Mouse (Mus musculus): Measurements from ENCODE around the gene Hoxc5. TPM values are rescaled to one million over a fixed set of nuclear protein-coding genes. Genes with fewer than 3 reads are reported as not detected.

Hoxc5 gene
- polyA plus RNA-seq, 1 experiment from 2014 or later, result not detected

GRCm38 (mm10) chr15:103039609-103040008, 72.4 kb downstream of the Hoxc5 start:
- WGBS, result 2% methylated on average over 3 of the region's 3 CpGs
- Histone ChIP-seq H3K36me3 (ENCODE audit: poor library complexity, severe bottlenecking) (no peaks in the 10 kb centered on the region), H3K4me2 (no peak overlapping the region), H3K27ac (no peak overlapping the region), H3K9me3 (replicated peaks) (no peaks in the 10 kb centered on the region), H3K27me3 (peaks cover 100% of the 10 kb centered on the region), H3K9ac (no peak overlapping the region), H3K4me3 (no peak overlapping the region), H3K4me1 (no peaks in the 10 kb centered on the region)
- ATAC-seq, result no peak

GRCm38 (mm10) chr15:103040601-103041000, 73.4 kb downstream of the Hoxc5 start:
- no peaks in the 10 kb centered on the region for H3K9me3 ChIP-seq (replicated peaks)
- peaks cover 100% of the 10 kb centered on the region for H3K27me3 ChIP-seq
- H3K4me3 ChIP-seq, result no peak overlapping the region
- 2% methylated on average over 12 of the region's 12 CpGs for WGBS
- no peaks in the 10 kb centered on the region for H3K4me1 ChIP-seq
- no peak overlapping the region for H3K4me2 ChIP-seq
- ATAC-seq, result no peak
- H3K27ac ChIP-seq, result no peak overlapping the region
- no peaks in the 10 kb centered on the region for H3K36me3 ChIP-seq (ENCODE audit: poor library complexity, severe bottlenecking)
- H3K9ac ChIP-seq, result no peak overlapping the region

GRCm38 (mm10) chr15:103041613-103042012, 74.4 kb downstream of the Hoxc5 start:
- Histone ChIP-seq H3K27ac (no peak overlapping the region), H3K4me1 (no peaks in the 10 kb centered on the region), H3K9me3 (replicated peaks) (no peaks in the 10 kb centered on the region), H3K4me3 (no peak overlapping the region), H3K27me3 (peaks cover 98% of the 10 kb centered on the region), H3K36me3 (ENCODE audit: poor library complexity, severe bottlenecking) (no peaks in the 10 kb centered on the region), H3K4me2 (no peak overlapping the region), H3K9ac (no peak overlapping the region)
- 7% methylated on average over 5 of the region's 5 CpGs for WGBS
- no peak for ATAC-seq

GRCm38 (mm10) chr15:103042209-103042608, 75.0 kb downstream of the Hoxc5 start:
- WGBS, result 0% methylated on average over 1 of the region's 1 CpGs
- no peak overlapping the region for H3K9ac ChIP-seq
- no peak overlapping the region for H3K4me3 ChIP-seq
- no peak overlapping the region for H3K4me2 ChIP-seq
- H3K9me3 ChIP-seq (replicated peaks), result no peaks in the 10 kb centered on the region
- no peaks in the 10 kb centered on the region for H3K4me1 ChIP-seq
- peaks cover 97% of the 10 kb centered on the region for H3K27me3 ChIP-seq
- no peaks in the 10 kb centered on the region for H3K36me3 ChIP-seq (ENCODE audit: poor library complexity, severe bottlenecking)
- no peak for ATAC-seq
- H3K27ac ChIP-seq, result no peak overlapping the region

GRCm38 (mm10) chr15:103051670-103052069, 84.4 kb downstream of the Hoxc5 start:
- H3K4me3 ChIP-seq, result no peak overlapping the region
- no peaks in the 10 kb centered on the region for H3K4me1 ChIP-seq
- H3K27ac ChIP-seq, result no peak overlapping the region
- H3K4me2 ChIP-seq, result no peak overlapping the region
- 83% methylated on average over 2 of the region's 2 CpGs for WGBS
- no peaks in the 10 kb centered on the region for H3K9me3 ChIP-seq (replicated peaks)
- no peaks in the 10 kb centered on the region for H3K36me3 ChIP-seq (ENCODE audit: poor library complexity, severe bottlenecking)
- no peak for ATAC-seq
- peaks cover 96% of the 10 kb centered on the region for H3K27me3 ChIP-seq
- no peak overlapping the region for H3K9ac ChIP-seq

- H3K9ac ChIP-seq, result no peak overlapping the region
- no peaks in the 10 kb centered on the region for H3K9me3 ChIP-seq (replicated peaks)
- no peak overlapping the region for H3K4me3 ChIP-seq
- H3K4me2 ChIP-seq, result no peak overlapping the region
- no peaks in the 10 kb centered on the region for H3K4me1 ChIP-seq
- H3K36me3 ChIP-seq (ENCODE audit: poor library complexity, severe bottlenecking), result no peaks in the 10 kb centered on the region
- no peak overlapping the region for H3K27ac ChIP-seq
- peaks cover 95% of the 10 kb centered on the region for H3K27me3 ChIP-seq
- no peak for ATAC-seq
Measured at GRCm38 (mm10) chr15:103053210-103053609, 86.0 kb downstream of the Hoxc5 start.

GRCm38 (mm10) chr15:103056396-103056795, 89.2 kb downstream of the Hoxc5 start:
- ATAC-seq, result no peak
- no peaks in the 10 kb centered on the region for H3K9me3 ChIP-seq (replicated peaks)
- no peak overlapping the region for H3K27ac ChIP-seq
- H3K36me3 ChIP-seq (ENCODE audit: poor library complexity, severe bottlenecking), result no peaks in the 10 kb centered on the region
- no peaks in the 10 kb centered on the region for H3K4me1 ChIP-seq
- 26% methylated on average over 2 of the region's 2 CpGs for WGBS
- H3K4me2 ChIP-seq, result no peak overlapping the region
- peaks cover 95% of the 10 kb centered on the region for H3K27me3 ChIP-seq
- no peak overlapping the region for H3K9ac ChIP-seq
- no peak overlapping the region for H3K4me3 ChIP-seq

GRCm38 (mm10) chr15:103058715-103059114, 91.5 kb downstream of the Hoxc5 start:
- Histone ChIP-seq H3K27me3 (peaks cover 97% of the 10 kb centered on the region), H3K9ac (no peak overlapping the region), H3K4me3 (no peak overlapping the region), H3K4me1 (no peaks in the 10 kb centered on the region), H3K36me3 (ENCODE audit: poor library complexity, severe bottlenecking) (no peaks in the 10 kb centered on the region), H3K4me2 (no peak overlapping the region), H3K9me3 (replicated peaks) (no peaks in the 10 kb centered on the region), H3K27ac (no peak overlapping the region)
- no peak for ATAC-seq
- 2% methylated on average over 12 of the region's 12 CpGs for whole genome bisulfite sequencing

- no peak overlapping the region for H3K9ac ChIP-seq
- no peak overlapping the region for H3K4me3 ChIP-seq
- WGBS, result under 1% methylated on average over 21 of the region's 21 CpGs
Measured at GRCm38 (mm10) chr15:103059393-103059992, 92.2 kb downstream of the Hoxc5 start.

GRCm38 (mm10) chr15:103060021-103060340, 92.7 kb downstream of the Hoxc5 start:
- no peak for ATAC-seq
- peaks cover 97% of the 10 kb centered on the region for H3K27me3 ChIP-seq
- no peaks in the 10 kb centered on the region for H3K9me3 ChIP-seq (replicated peaks)
- H3K36me3 ChIP-seq (ENCODE audit: poor library complexity, severe bottlenecking), result no peaks in the 10 kb centered on the region
- no peak overlapping the region for H3K4me2 ChIP-seq
- H3K27ac ChIP-seq, result no peak overlapping the region
- WGBS, result 2% methylated on average over 11 of the region's 11 CpGs
- no peaks in the 10 kb centered on the region for H3K4me1 ChIP-seq
- H3K4me3 ChIP-seq, result no peak overlapping the region
- H3K9ac ChIP-seq, result no peak overlapping the region

More at GRCm38 (mm10) chr15:103059393-103059992, 92.2 kb downstream of the Hoxc5 start:
- H3K27ac ChIP-seq, result no peak overlapping the region
- H3K4me2 ChIP-seq, result no peak overlapping the region
- peaks cover 97% of the 10 kb centered on the region for H3K27me3 ChIP-seq
- no peaks in the 10 kb centered on the region for H3K4me1 ChIP-seq
- H3K36me3 ChIP-seq (ENCODE audit: poor library complexity, severe bottlenecking), result no peaks in the 10 kb centered on the region
- H3K9me3 ChIP-seq (replicated peaks), result no peaks in the 10 kb centered on the region
- ATAC-seq, result no peak

- Histone ChIP-seq H3K36me3 (ENCODE audit: poor library complexity, severe bottlenecking) (no peaks in the 10 kb centered on the region), H3K27me3 (peaks cover 97% of the 10 kb centered on the region), H3K27ac (no peak overlapping the region), H3K4me1 (no peaks in the 10 kb centered on the region), H3K9me3 (replicated peaks) (no peaks in the 10 kb centered on the region), H3K4me3 (no peak overlapping the region), H3K4me2 (no peak overlapping the region), H3K9ac (no peak overlapping the region)
- WGBS, result under 1% methylated on average over 36 of the region's 36 CpGs
- ATAC-seq, result no peak
Measured at GRCm38 (mm10) chr15:103060341-103061130, 93.3 kb downstream of the Hoxc5 start.

GRCm38 (mm10) chr15:103061131-103061825, 94.0 kb downstream of the Hoxc5 start:
- 0% methylated on average over 30 of the region's 30 CpGs for WGBS
- H3K9me3 ChIP-seq (replicated peaks), result no peaks in the 10 kb centered on the region
- no peaks in the 10 kb centered on the region for H3K4me1 ChIP-seq
- no peak overlapping the region for H3K4me2 ChIP-seq
- no peak for ATAC-seq
- no peak overlapping the region for H3K9ac ChIP-seq
- H3K27ac ChIP-seq, result no peak overlapping the region
- peaks cover 97% of the 10 kb centered on the region for H3K27me3 ChIP-seq
- no peak overlapping the region for H3K4me3 ChIP-seq
- no peaks in the 10 kb centered on the region for H3K36me3 ChIP-seq (ENCODE audit: poor library complexity, severe bottlenecking)
